Mouse (Mus musculus): ENCODE measurements around the gene Pcolce.

DNA sequence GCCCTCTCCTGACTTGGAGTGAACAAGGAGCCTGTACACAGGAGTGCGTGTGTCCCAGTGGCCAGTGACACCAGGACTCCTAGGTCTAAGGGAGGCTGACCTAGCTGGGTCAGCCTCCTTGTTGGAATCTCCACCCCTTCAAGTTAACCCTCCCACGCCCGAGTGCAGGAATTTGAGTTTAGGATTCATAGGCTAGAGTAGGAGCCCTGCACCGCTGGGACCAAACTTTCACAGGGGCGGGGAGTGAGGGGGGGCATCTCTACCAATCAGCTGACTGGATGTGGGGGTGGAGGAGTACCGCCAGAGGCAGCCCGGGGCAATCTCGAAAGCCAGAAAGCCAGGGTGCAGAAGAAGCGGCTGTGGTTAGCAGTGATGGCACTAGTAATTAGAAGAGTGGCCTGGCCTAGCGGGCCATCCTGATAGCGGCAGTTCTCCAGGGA is 32.1 kb upstream of the Pcolce start, which contains the start of gene Irs3:
- TF ChIP-seq CTCF (IDR thresholded peaks at IDR 0.05; ENCODE audit: low read depth): no peak
- no peak for TF ChIP-seq EP300 (IDR thresholded peaks at IDR 0.05; ENCODE audit: low read depth)
